Mouse (Mus musculus): ENCODE data around the gene Fry.

DNA sequence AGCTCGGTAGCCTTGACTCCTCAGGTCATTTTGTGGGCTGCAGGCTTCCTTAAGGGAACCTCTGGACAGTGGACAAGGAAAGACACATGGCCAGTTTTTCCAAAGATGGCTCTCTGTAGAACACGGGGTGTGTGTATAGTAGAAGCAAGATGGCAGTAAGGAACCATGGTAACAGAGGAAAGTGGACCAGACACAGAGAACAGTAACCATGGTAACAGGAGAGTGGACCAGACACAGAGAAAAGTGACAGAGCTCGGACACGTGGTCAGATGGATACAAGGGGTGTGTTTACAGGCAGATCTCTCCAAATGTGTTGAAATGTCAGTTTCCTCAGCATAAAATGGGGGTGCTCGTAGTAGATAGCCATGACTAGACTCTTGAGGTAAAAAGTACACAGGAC, 306.6 kb downstream of the Fry start:
- TF ChIP-seq CTCF (IDR thresholded peaks at IDR 0.05; ENCODE audit: borderline replicate concordance, insufficient read depth, low read length) (no peak), POLR2A (IDR thresholded peaks at IDR 0.05; ENCODE audit: low read depth, low read length) (no peak)

All from embryonic fibroblast, embryonic 13.5 days (primary cell).